Mouse (Mus musculus) hindbrain, postnatal 0 days (tissue): ENCODE data around the gene Scd1. TPM values are rescaled to one million over a fixed set of nuclear protein-coding genes. Genes with fewer than 3 reads are reported as not detected.
"Not testable (repeated sequence)": the region's sequence is repeated elsewhere in the genome, so short reads cannot be mapped to it uniquely, and the experiment has no call there.

Source experiments
- ATAC-seq: fragments of 200-750 bp; cut with Nextera tagmentation; 2 replicates; pipeline ENCODE4 v1.8.0; 2017; ENCODE audit warnings: mild to moderate bottlenecking, moderate TSS enrichment, moderate library complexity
- DNase-seq: peaks from one replicate; pipeline ENCODE4 v3.0.0-alpha.2; 2015; ENCODE audit warnings: low spot score
- H3K27ac ChIP-seq: fragments of 300-500 bp; sonication (generic); 2 replicates; pipeline ENCODE4 v1.5.1; 2014; ENCODE audit warnings: mild to moderate bottlenecking
- H3K27me3 ChIP-seq: fragments of 300-500 bp; sonication (generic); 2 replicates; pipeline ENCODE4 v1.6.1; 2014; ENCODE audit warnings: low read length, mixed read lengths; ENCODE audit not compliant: insufficient read depth
- H3K36me3 ChIP-seq: fragments of 300-500 bp; sonication (generic); 2 replicates; pipeline ENCODE4 v1.6.1; 2014; ENCODE audit warnings: low read length, mixed read lengths; ENCODE audit not compliant: insufficient read depth
- H3K4me1 ChIP-seq: fragments of 300-500 bp; sonication (generic); 2 replicates; pipeline ENCODE4 v1.6.1; 2014; ENCODE audit warnings: antibody characterized with exemption, low read length, mixed read lengths; ENCODE audit not compliant: insufficient read depth
- H3K4me2 ChIP-seq: fragments of 300-500 bp; sonication (generic); 2 replicates; pipeline ENCODE4 v1.6.1; 2014; ENCODE audit warnings: low read depth, mild to moderate bottlenecking, low read length, moderate library complexity, mixed read lengths
- H3K4me3 ChIP-seq: fragments of 300-500 bp; sonication (generic); 2 replicates; pipeline ENCODE4 v1.5.1; 2014; ENCODE audit warnings: low read length
- H3K9ac ChIP-seq: fragments of 300-500 bp; sonication (generic); replicated peaks from 2 replicates; pipeline ENCODE4 v1.6.1; 2014; ENCODE audit warnings: mild to moderate bottlenecking, low read length, moderate library complexity, mixed read lengths
- H3K9me3 ChIP-seq: fragments of 300-500 bp; sonication (generic); 2 replicates; pipeline ENCODE4 v1.6.1; 2016; ENCODE audit warnings: low read length, mixed read lengths
- CTCF ChIP-seq: IDR thresholded peaks from 2 replicates; pipeline ENCODE4 v1.5.1; 2016; ENCODE audit warnings: antibody characterized with exemption, control low read depth, low read depth
- WGBS: fragments of 180-500 bp; shearing (Covaris S2); extraction: QIAGEN DNeasy Blood & Tissue Kit; methylation state at CpG from one replicate; pipeline ENCODE4 v1.1.7; 2014; 5-methylcytosine and 5-hydroxymethylcytosine counted together
- polyA plus RNA-seq: library from polyadenylated mRNA; unstranded; fragments of >200 nt; fragmentation: Nextera tagmentation; extraction: Ambion mirVana; gene quantifications from 2 replicates; pipeline ENCODE4 v1.2.1, GENCODE M21; 2015
- total RNA-seq: library from RNA; depleted of rRNA; stranded (reverse); fragments of >200 nt; gene quantifications from 2 replicates; pipeline ENCODE4 v1.2.3, GENCODE M21; 2014

Gene Scd1
- total and polyA plus RNA-seq, 2 experiments from 2014 or later = 11.7 to 57.9 TPM

GRCm38 (mm10) chr19:44380065-44380464 lies 27.6 kb downstream of the Scd1 start:
- Histone ChIP-seq H3K27ac (no peak overlapping the region), H3K9me3 (no peaks in the 10 kb centered on the region), H3K4me1 (no peaks in the 10 kb centered on the region), H3K27me3 (no peaks in the 10 kb centered on the region), H3K4me3 (no peak overlapping the region), H3K9ac (no peak overlapping the region), H3K36me3 (no peaks in the 10 kb centered on the region), H3K4me2 (no peak overlapping the region)
- 86% methylated on average over 4 of the region's 4 CpGs for WGBS
- DNase-seq (no peak), ATAC-seq (no peak)
- no peak for TF ChIP-seq CTCF

- Histone ChIP-seq H3K4me1 (no peaks in the 10 kb centered on the region), H3K27ac (no peak overlapping the region), H3K27me3 (no peaks in the 10 kb centered on the region), H3K9ac (no peak overlapping the region), H3K4me3 (no peak overlapping the region), H3K9me3 (no peaks in the 10 kb centered on the region), H3K36me3 (no peaks in the 10 kb centered on the region), H3K4me2 (no peak overlapping the region)
- no peak for ATAC-seq
- no peak for TF ChIP-seq CTCF
- no peak for DNase-seq
Observed at GRCm38 (mm10) chr19:44379090-44379489, 28.6 kb downstream of the Scd1 start.

GRCm38 (mm10) chr19:44377629-44378375 lies 29.9 kb downstream of the Scd1 start:
- H3K36me3 ChIP-seq = no peaks in the 10 kb centered on the region
- no peak overlapping the region for H3K27ac ChIP-seq
- H3K9me3 ChIP-seq = no peaks in the 10 kb centered on the region
- WGBS = 49% methylated on average over 5 of the region's 5 CpGs
- H3K4me2 ChIP-seq = no peak overlapping the region
- H3K4me3 ChIP-seq = no peak overlapping the region
- H3K9ac ChIP-seq = no peak overlapping the region
- no peaks in the 10 kb centered on the region for H3K27me3 ChIP-seq
- H3K4me1 ChIP-seq = no peaks in the 10 kb centered on the region
- no peak for DNase-seq
- ATAC-seq = no peak
- TF ChIP-seq CTCF = no peak

- Histone ChIP-seq H3K4me2 (no peak overlapping the region), H3K27ac (no peak overlapping the region), H3K4me1 (no peaks in the 10 kb centered on the region), H3K4me3 (no peak overlapping the region), H3K27me3 (no peaks in the 10 kb centered on the region), H3K9ac (no peak overlapping the region), H3K36me3 (no peaks in the 10 kb centered on the region), H3K9me3 (no peaks in the 10 kb centered on the region)
- TF ChIP-seq CTCF = no peak
- ATAC-seq (no peak), DNase-seq (no peak)
- 27% methylated on average over 3 of the region's 3 CpGs for WGBS
Observed at GRCm38 (mm10) chr19:44376511-44376951, 31.1 kb downstream of the Scd1 start.

DNA sequence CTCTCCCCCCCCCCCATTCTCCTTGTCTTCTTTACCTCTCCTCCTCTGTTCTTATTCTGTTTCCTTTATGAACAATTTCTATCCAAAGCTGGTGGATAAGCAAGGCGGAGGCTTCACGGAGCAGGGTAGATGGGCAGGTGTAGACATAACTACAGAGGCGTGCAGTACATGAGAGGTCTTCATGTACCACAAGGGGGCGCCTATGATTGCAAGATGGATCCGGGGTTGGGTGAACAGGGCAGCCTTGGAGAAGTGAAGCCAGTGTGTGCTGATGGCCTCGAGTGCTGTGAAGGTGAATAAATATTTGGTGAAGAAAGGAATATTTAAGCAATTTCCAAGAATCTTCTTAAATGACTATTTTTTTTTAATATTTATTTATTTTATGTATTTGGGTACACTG lies 34.7 kb downstream of the Scd1 start:
- Histone ChIP-seq H3K36me3 (no peaks in the 10 kb centered on the region), H3K4me1 (no peaks in the 10 kb centered on the region), H3K9me3 (no peaks in the 10 kb centered on the region), H3K27ac (no peak overlapping the region), H3K4me3 (no peak overlapping the region), H3K27me3 (no peaks in the 10 kb centered on the region), H3K4me2 (no peak overlapping the region), H3K9ac (no peak overlapping the region)
- WGBS = 26% methylated on average over 6 of the region's 6 CpGs
- ATAC-seq = 0 out of 2 replicates have a peak, but pooled peaks have one; percentile 66
- peak; percentile 78 for DNase-seq
- peak; percentile 79 for TF ChIP-seq CTCF

DNA sequence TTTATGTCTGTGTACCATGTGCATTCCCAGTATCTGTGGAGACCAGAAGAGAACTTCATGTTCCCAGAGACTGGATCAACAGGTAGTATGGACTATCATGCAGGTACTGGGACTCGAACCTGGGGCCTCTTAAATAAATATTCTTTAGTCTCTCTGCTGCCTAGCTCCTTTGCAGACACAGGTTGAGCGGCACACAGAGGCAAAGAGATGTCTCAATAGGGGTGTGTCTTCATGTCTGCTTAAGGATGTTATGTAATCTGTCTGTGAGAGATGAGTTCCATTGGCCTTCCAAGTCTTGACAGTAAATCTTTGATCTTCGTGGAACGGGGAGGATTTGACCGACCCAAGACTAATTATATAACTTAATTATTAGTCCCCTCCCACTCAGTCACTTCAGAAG lies 37.4 kb downstream of the Scd1 start:
- no peak overlapping the region for H3K4me2 ChIP-seq
- 72% methylated on average over 5 of the region's 5 CpGs for WGBS
- H3K27me3 ChIP-seq = no peaks in the 10 kb centered on the region
- no peaks in the 10 kb centered on the region for H3K4me1 ChIP-seq
- no peaks in the 10 kb centered on the region for H3K36me3 ChIP-seq
- no peak for TF ChIP-seq CTCF
- no peak overlapping the region for H3K4me3 ChIP-seq
- ATAC-seq = no peak
- H3K27ac ChIP-seq = no peak overlapping the region
- H3K9ac ChIP-seq = no peak overlapping the region
- no peaks in the 10 kb centered on the region for H3K9me3 ChIP-seq
- no peak for DNase-seq

- DNase-seq = no peak
- Histone ChIP-seq H3K27ac (no peak overlapping the region), H3K4me1 (no peaks in the 10 kb centered on the region), H3K27me3 (no peaks in the 10 kb centered on the region), H3K36me3 (no peaks in the 10 kb centered on the region), H3K9me3 (no peaks in the 10 kb centered on the region), H3K4me2 (no peak overlapping the region), H3K9ac (no peak overlapping the region), H3K4me3 (no peak overlapping the region)
- no peak for ATAC-seq
- no peak for TF ChIP-seq CTCF
- 53% methylated on average over 8 of the region's 8 CpGs for WGBS
Observed at GRCm38 (mm10) chr19:44369371-44369770, 38.3 kb downstream of the Scd1 start.

- not testable (repeated sequence) for H3K4me1 ChIP-seq, DNase-seq
- 51% methylated on average over 10 of the region's 10 CpGs for WGBS
Observed at GRCm38 (mm10) chr19:44367076-44367475, 40.6 kb downstream of the Scd1 start.

More at GRCm38 (mm10) chr19:44367076-44367475, 40.6 kb downstream of the Scd1 start:
- not testable (repeated sequence) for H3K27ac ChIP-seq, H3K9ac ChIP-seq, ATAC-seq, H3K4me3 ChIP-seq, H3K27me3 ChIP-seq, H3K36me3 ChIP-seq, H3K4me2 ChIP-seq, H3K9me3 ChIP-seq
